Mouse (Mus musculus): Measurements from ENCODE around the gene Ptgr2.

DNA sequence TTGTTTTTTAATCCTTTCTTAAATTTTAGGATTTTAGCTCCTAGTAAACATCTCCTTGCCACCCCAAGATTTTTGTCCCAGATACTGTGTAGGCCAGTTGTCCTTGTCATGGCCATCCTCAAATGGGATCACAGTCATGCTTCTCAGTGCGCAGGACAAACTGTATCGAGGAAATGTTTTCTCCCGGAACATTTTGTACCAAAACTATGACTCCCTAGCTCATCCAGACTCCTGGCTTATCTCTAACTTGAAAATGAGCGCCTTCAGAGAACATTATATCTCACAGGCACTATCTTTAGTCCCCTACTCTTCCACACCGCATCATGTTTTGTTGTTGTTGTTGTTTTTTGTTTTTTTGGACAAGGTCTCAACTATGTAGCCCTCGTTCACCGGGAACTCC lies 31.0 kb downstream of the Ptgr2 start:
- TF ChIP-seq CTCF (IDR thresholded peaks at IDR 0.05; ENCODE audit: low read depth) (no peak), EP300 (optimal IDR thresholded peaks at IDR 0.05) (no peak)
